Mouse (Mus musculus): ENCODE measurements around the gene Apol7b. TPM values are rescaled to one million over a fixed set of nuclear protein-coding genes. Genes with fewer than 3 reads are reported as not detected.

Apol7b gene
- total and polyA plus RNA-seq, 2 experiments from 2014 or later = not detected

DNA sequence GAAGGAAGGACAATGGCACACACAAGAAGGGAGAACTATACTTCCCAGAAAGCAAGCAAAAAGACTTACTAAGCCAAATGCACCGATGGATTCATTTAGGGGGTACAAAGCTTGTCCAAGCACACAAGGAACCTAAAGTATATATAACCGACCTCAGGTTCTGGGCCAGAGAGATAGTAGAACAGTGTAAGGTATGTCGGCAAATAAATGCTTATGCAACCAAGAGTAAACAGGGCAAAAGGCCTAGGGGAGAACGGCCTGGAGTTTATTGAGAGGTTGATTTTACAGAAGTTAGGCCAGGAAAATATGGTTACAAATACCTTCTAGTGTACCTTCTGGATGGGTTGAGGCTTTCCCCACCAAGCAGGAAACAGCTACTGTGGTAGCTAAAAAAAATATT lies 69.9 kb downstream of the Apol7b start:
- H3K9ac ChIP-seq (replicated peaks; ENCODE audit: low read length, poor library complexity, severe bottlenecking) = no peak overlapping the region
- H3K36me3 ChIP-seq (ENCODE audit: insufficient read depth, low read length) = no peaks in the 10 kb centered on the region
- 94% methylated on average over 4 of the region's 4 CpGs for WGBS
- DNase-seq (ENCODE audit: low spot score) (no peak), ATAC-seq (ENCODE audit: low FRiP score) (no peak)
- H3K9me3 ChIP-seq (ENCODE audit: low read length) = no peaks in the 10 kb centered on the region
- H3K4me3 ChIP-seq (ENCODE audit: low read depth, low read length) = no peak overlapping the region
- no peak for TF ChIP-seq CTCF (IDR thresholded peaks at IDR 0.05)
- no peak overlapping the region for H3K4me2 ChIP-seq (ENCODE audit: low read depth, low read length, poor library complexity, severe bottlenecking)
- no peaks in the 10 kb centered on the region for H3K27me3 ChIP-seq (ENCODE audit: insufficient read depth, low read length)
- H3K27ac ChIP-seq (ENCODE audit: low read depth, low read length) = no peak overlapping the region
- H3K4me1 ChIP-seq (ENCODE audit: insufficient read depth, low read length) = no peaks in the 10 kb centered on the region

DNA sequence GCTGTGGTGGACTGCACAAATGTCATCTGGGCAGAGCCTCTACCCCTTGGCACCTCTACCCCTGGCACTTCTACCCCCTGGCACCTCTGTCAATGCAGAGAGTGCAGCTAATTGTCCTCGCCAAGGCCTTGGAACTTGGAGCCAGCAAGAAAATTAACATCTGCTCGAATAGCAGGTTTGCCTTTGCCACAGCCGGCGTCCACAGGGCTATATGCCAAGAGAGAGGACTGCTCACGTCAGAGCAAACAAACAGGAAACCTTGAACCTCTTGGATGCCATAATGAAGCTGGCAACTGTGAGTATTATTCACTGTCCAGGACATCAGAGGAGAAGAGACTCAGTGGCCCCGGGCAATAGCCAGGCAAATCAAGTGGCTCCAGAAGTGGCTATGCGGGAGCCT lies 70.4 kb downstream of the Apol7b start:
- no peak overlapping the region for H3K4me3 ChIP-seq (ENCODE audit: low read depth, low read length)
- no peak overlapping the region for H3K9ac ChIP-seq (replicated peaks; ENCODE audit: low read length, poor library complexity, severe bottlenecking)
- no peak overlapping the region for H3K4me2 ChIP-seq (ENCODE audit: low read depth, low read length, poor library complexity, severe bottlenecking)
- no peaks in the 10 kb centered on the region for H3K9me3 ChIP-seq (ENCODE audit: low read length)
- no peak overlapping the region for H3K27ac ChIP-seq (ENCODE audit: low read depth, low read length)
- no peaks in the 10 kb centered on the region for H3K36me3 ChIP-seq (ENCODE audit: insufficient read depth, low read length)
- 72% methylated on average over 7 of the region's 7 CpGs for WGBS
- no peak for TF ChIP-seq CTCF (IDR thresholded peaks at IDR 0.05)
- ATAC-seq (ENCODE audit: low FRiP score) (no peak), DNase-seq (ENCODE audit: low spot score) (peak; percentile 49)
- H3K27me3 ChIP-seq (ENCODE audit: insufficient read depth, low read length) = no peaks in the 10 kb centered on the region
- H3K4me1 ChIP-seq (ENCODE audit: insufficient read depth, low read length) = no peaks in the 10 kb centered on the region

Other genes starting within 250 kb of the Apol7b start
- gene Rbfox2, start 140.5 kb downstream of the Apol7b start, total RNA-seq (2014; rRNA removed) = 360 and 399 TPM in 2 replicates
- gene Rbfox2, start 140.5 kb downstream of the Apol7b start, polyA plus RNA-seq (2015; fragmentation: Nextera tagmentation; extraction: Ambion mirVana) = 96.4 and 96.6 TPM in 2 replicates
- not detected in 2 replicates for gene Apol7a, start 48.4 kb downstream of the Apol7b start, total RNA-seq (2014; rRNA removed)
- gene Apol7a, start 48.4 kb downstream of the Apol7b start, polyA plus RNA-seq (2015; fragmentation: Nextera tagmentation; extraction: Ambion mirVana) = not detected in 2 replicates
- 0.16 and 0.42 TPM in 2 replicates for gene Apol9a, start 36.4 kb downstream of the Apol7b start, total RNA-seq (2014; rRNA removed)
- 0.39 and 0.80 TPM in 2 replicates for gene Apol9a, start 36.4 kb downstream of the Apol7b start, polyA plus RNA-seq (2015; fragmentation: Nextera tagmentation; extraction: Ambion mirVana)
- not detected in 2 replicates for gene Apol10a, start 29.6 kb upstream of the Apol7b start, total RNA-seq (2014; rRNA removed)
- gene Apol10a, start 29.6 kb upstream of the Apol7b start, polyA plus RNA-seq (2015; fragmentation: Nextera tagmentation; extraction: Ambion mirVana) = not detected in 2 replicates
- gene Apol11a, start 60.8 kb upstream of the Apol7b start, total RNA-seq (2014; rRNA removed) = not detected in 2 replicates
- gene Apol11a, start 60.8 kb upstream of the Apol7b start, polyA plus RNA-seq (2015; fragmentation: Nextera tagmentation; extraction: Ambion mirVana) = not detected in 2 replicates
- not detected in 2 replicates for gene Apol7c, start 85.8 kb upstream of the Apol7b start, total RNA-seq (2014; rRNA removed)
- gene Apol7c, start 85.8 kb upstream of the Apol7b start, polyA plus RNA-seq (2015; fragmentation: Nextera tagmentation; extraction: Ambion mirVana) = not detected in 2 replicates
- gene 1700025B11Rik, start 114.4 kb upstream of the Apol7b start, total RNA-seq (2014; rRNA removed) = not detected in 2 replicates
- 0.51 TPM in 1 of 2 replicates, not detected in the other for gene 1700025B11Rik, start 114.4 kb upstream of the Apol7b start, polyA plus RNA-seq (2015; fragmentation: Nextera tagmentation; extraction: Ambion mirVana)
- gene Apol10b, start 148.6 kb upstream of the Apol7b start, total RNA-seq (2014; rRNA removed) = not detected in 2 replicates
- gene Apol10b, start 148.6 kb upstream of the Apol7b start, polyA plus RNA-seq (2015; fragmentation: Nextera tagmentation; extraction: Ambion mirVana) = not detected in 2 replicates
- not detected in 2 replicates for gene Gm36245, start 151.8 kb upstream of the Apol7b start, total RNA-seq (2014; rRNA removed)
- gene Gm36245, start 151.8 kb upstream of the Apol7b start, polyA plus RNA-seq (2015; fragmentation: Nextera tagmentation; extraction: Ambion mirVana) = not detected in 2 replicates
- gene Apol11b, start 195.8 kb upstream of the Apol7b start, total RNA-seq (2014; rRNA removed) = not detected in 2 replicates
- gene Apol11b, start 195.8 kb upstream of the Apol7b start, polyA plus RNA-seq (2015; fragmentation: Nextera tagmentation; extraction: Ambion mirVana) = not detected in 2 replicates

All from midbrain, postnatal 0 days (tissue).